Mouse (Mus musculus) ES-Bruce4 (cell line): ENCODE measurements around the gene Henmt1. TPM values are rescaled to one million over a fixed set of nuclear protein-coding genes. Genes with fewer than 3 reads are reported as not detected.

Experiments
- H3K27ac ChIP-seq: 2 replicates; pipeline ENCODE4 v1.5.1; 2012; ENCODE audit warnings: low read length, inconsistent platforms; ENCODE audit not compliant: insufficient read depth
- H3K27me3 ChIP-seq: 2 replicates; pipeline ENCODE4 v1.6.1; 2012; ENCODE audit warnings: mild to moderate bottlenecking, low read length, inconsistent platforms; ENCODE audit not compliant: control insufficient read depth, poor library complexity, insufficient read depth, severe bottlenecking
- H3K36me3 ChIP-seq: 2 replicates; pipeline ENCODE4 v1.6.1; 2012; ENCODE audit warnings: inconsistent platforms, mild to moderate bottlenecking, low read length, moderate library complexity; ENCODE audit not compliant: control insufficient read depth, poor library complexity, insufficient read depth, severe bottlenecking
- H3K4me1 ChIP-seq: one replicate; pipeline ENCODE4 v1.8.1; 2011; ENCODE audit warnings: low read length; ENCODE audit not compliant: control insufficient read depth, insufficient read depth
- H3K4me3 ChIP-seq: 2 replicates; pipeline ENCODE4 v1.5.1; 2011; ENCODE audit warnings: low read depth, mild to moderate bottlenecking, low read length
- H3K9ac ChIP-seq: 2 replicates; pipeline ENCODE4 v1.6.1; 2012; ENCODE audit warnings: low read depth, mild to moderate bottlenecking, inconsistent platforms; ENCODE audit not compliant: poor library complexity, severe bottlenecking
- H3K9me3 ChIP-seq: replicated peaks from 2 replicates; pipeline ENCODE4 v1.6.1; 2012; ENCODE audit warnings: mild to moderate bottlenecking, low read length, inconsistent platforms; ENCODE audit not compliant: control insufficient read depth, poor library complexity, insufficient read depth, severe bottlenecking
- CTCF ChIP-seq: IDR thresholded peaks from one replicate; pipeline ENCODE4 v1.8.1; 2011; ENCODE audit warnings: low read depth, low read length
- EP300 ChIP-seq: IDR thresholded peaks from 2 replicates; pipeline ENCODE4 v1.6.1; 2011; ENCODE audit warnings: low read depth, low read length; ENCODE audit not compliant: insufficient read depth
- POLR2A ChIP-seq: IDR thresholded peaks from one replicate; pipeline ENCODE4 v1.8.1; 2011; ENCODE audit warnings: low read length; ENCODE audit not compliant: insufficient read depth
- polyA plus RNA-seq: library from polyadenylated mRNA; stranded (reverse); fragments of >200 nt; gene quantifications from 2 replicates; pipeline ENCODE4 v1.2.4, GENCODE M21; 2011; ENCODE audit warnings: low read depth; ENCODE audit not compliant: missing spikeins, insufficient read depth, insufficient read length

Henmt1 gene
- 0.43 TPM in 1 of 2 replicates, not detected in the other for polyA plus RNA-seq

DNA sequence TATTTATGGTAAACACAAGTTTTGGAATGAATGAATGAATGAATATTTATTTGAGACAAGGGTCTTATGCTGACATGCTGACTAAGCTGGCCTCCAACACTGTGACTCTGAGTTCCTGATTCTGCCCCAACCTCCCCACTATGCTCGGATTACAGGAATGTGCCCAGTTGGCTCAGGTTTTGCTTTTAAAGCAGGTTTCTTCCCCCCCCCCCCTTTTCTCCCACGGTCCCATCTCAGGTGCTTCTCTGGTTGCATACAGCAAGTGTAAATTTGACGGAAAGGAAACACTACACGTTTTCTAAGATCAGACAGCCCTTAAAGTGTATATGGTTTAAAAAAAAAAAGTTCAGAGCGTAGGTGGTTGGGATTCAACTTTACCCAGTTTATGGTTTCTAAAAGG is at the start of gene Henmt1:
TSS of gene Henmt1 (plus strand) at position 301 of the 400 bp plus-strand sequence.
- Histone ChIP-seq H3K4me3 (peak within 1 kb of the TSS; percentile 11), H3K4me1 (no peaks in the 10 kb centered on the region), H3K9ac (no peak within 1 kb of the TSS), H3K27ac (no peak within 1 kb of the TSS), H3K9me3 (peaks cover 14% of the 10 kb centered on the region), H3K27me3 (peaks cover 11% of the 10 kb centered on the region), H3K36me3 (no peaks in the 10 kb centered on the region)
- TF ChIP-seq CTCF = no peak
- no peak for TF ChIP-seq POLR2A
- no peak for TF ChIP-seq EP300

DNA sequence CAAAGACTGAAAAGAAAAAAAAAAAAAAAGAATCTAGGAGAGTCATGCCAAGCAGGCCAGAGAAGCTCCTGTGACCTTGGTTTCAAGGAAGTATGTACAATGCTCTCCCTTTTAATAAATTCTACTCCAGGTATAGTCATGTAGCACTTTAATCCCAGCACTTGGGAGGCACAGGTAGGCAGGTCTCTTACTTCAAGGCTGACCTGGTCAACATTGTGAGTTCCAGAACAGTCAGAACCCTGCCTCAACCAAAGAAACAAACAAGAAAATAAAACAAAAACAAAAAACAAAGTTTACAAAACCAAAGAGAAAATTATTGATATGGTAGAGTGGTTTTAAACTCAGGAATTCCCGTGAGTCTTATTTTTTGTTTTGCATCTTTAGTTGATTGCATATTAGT is 49.8 kb upstream of the Henmt1 start, which contains the start of gene Fndc7:
TSS of gene Fndc7 (minus strand) at position 101 of the 400 bp plus-strand sequence.
- H3K4me1 ChIP-seq = no peaks in the 10 kb centered on the region
- no peaks in the 10 kb centered on the region for H3K36me3 ChIP-seq
- TF ChIP-seq POLR2A (no peak), CTCF (no peak), EP300 (no peak)
- H3K27me3 ChIP-seq = no peaks in the 10 kb centered on the region; the same call in none of the 2 replicates
- no peak within 1 kb of the TSS for H3K4me3 ChIP-seq
- H3K27ac ChIP-seq = no peak within 1 kb of the TSS
- no peak within 1 kb of the TSS for H3K9ac ChIP-seq
- H3K9me3 ChIP-seq = no peaks in the 10 kb centered on the region

- Histone ChIP-seq H3K9me3 (no peaks in the 10 kb centered on the region), H3K4me3 (no peak overlapping the region), H3K4me1 (no peaks in the 10 kb centered on the region), H3K27ac (no peak overlapping the region), H3K36me3 (no peaks in the 10 kb centered on the region), H3K9ac (no peak overlapping the region), H3K27me3 (no peaks in the 10 kb centered on the region; the same call in none of the 2 replicates)
- TF ChIP-seq CTCF (no peak), EP300 (no peak), POLR2A (no peak)
Observed at GRCm38 (mm10) chr3:108892080-108892479, 47.6 kb upstream of the Henmt1 start.

DNA sequence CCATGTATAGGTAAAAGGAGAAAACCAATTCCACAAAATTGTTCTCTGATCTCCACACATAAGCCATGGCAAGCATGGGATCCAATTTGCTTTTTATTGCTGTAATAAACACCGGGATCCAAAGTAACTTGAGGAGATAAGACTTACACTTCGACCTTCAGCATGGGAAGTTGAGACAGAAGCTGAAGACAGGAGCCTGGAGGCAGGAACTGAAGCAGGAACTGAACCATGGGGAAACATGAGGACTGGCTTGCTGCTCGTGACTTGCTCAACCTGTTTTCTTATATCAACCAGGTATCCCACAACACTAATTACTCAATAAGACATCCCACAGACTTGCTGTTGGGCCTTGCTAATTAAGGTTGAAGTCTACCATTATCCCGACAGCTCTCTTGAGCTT is 46.8 kb upstream of the Henmt1 start:
- Histone ChIP-seq H3K27ac (no peak overlapping the region), H3K27me3 (no peaks in the 10 kb centered on the region; the same call in none of the 2 replicates), H3K4me1 (no peaks in the 10 kb centered on the region), H3K9me3 (no peaks in the 10 kb centered on the region), H3K36me3 (no peaks in the 10 kb centered on the region), H3K9ac (no peak overlapping the region), H3K4me3 (no peak overlapping the region)
- TF ChIP-seq POLR2A (no peak), CTCF (no peak), EP300 (no peak)

- TF ChIP-seq EP300 (no peak), CTCF (no peak)
- H3K4me1 ChIP-seq = no peaks in the 10 kb centered on the region
- H3K36me3 ChIP-seq = peaks cover 8% of the 10 kb centered on the region
Observed at GRCm38 (mm10) chr3:108898640-108899039, 41.0 kb upstream of the Henmt1 start.

GRCm38 (mm10) chr3:108900147-108900546 is 39.5 kb upstream of the Henmt1 start:
- Histone ChIP-seq H3K9ac (no peak overlapping the region), H3K4me3 (no peak overlapping the region), H3K36me3 (peaks cover 23% of the 10 kb centered on the region), H3K9me3 (no peaks in the 10 kb centered on the region), H3K27me3 (no peaks in the 10 kb centered on the region), H3K27ac (no peak overlapping the region), H3K4me1 (no peaks in the 10 kb centered on the region)
- TF ChIP-seq EP300 (no peak), CTCF (no peak), POLR2A (no peak)

More at GRCm38 (mm10) chr3:108898640-108899039, 41.0 kb upstream of the Henmt1 start:
- H3K4me3 ChIP-seq = no peak overlapping the region
- no peaks in the 10 kb centered on the region for H3K27me3 ChIP-seq
- H3K9ac ChIP-seq = no peak overlapping the region
- H3K9me3 ChIP-seq = no peaks in the 10 kb centered on the region
- H3K27ac ChIP-seq = no peak overlapping the region

DNA sequence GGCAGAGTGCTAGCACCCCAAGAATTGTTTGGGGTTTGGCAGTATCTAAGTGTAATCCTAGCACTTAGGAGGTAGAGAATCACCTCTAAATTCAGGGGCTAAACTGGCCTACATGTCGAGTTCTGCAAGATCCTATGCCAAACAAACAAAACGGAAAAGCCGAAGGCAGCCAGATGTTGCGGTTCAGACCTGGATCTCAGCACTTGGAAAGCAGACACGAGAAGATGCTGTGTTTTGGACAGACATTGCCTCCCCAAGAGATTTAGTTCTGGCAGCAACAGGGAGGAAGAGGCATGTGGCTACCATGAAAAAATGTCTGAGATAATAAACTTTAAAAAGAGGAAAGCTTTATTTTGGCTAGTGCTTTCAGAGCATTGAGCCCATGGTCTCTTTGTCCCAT is 39.0 kb upstream of the Henmt1 start:
- Histone ChIP-seq H3K27me3 (no peaks in the 10 kb centered on the region), H3K9ac (no peak overlapping the region), H3K36me3 (peaks cover 27% of the 10 kb centered on the region), H3K4me1 (no peaks in the 10 kb centered on the region), H3K9me3 (no peaks in the 10 kb centered on the region), H3K27ac (no peak overlapping the region), H3K4me3 (no peak overlapping the region)
- no peak for TF ChIP-seq CTCF
- no peak for TF ChIP-seq EP300
- no peak for TF ChIP-seq POLR2A
